Mouse (Mus musculus) ES-Bruce4 (cell line): ENCODE measurements around the gene Krt78. TPM values are rescaled to one million over a fixed set of nuclear protein-coding genes. Genes with fewer than 3 reads are reported as not detected.

Experiments
- H3K27ac ChIP-seq: 2 replicates; pipeline ENCODE4 v1.5.1; 2012; ENCODE audit warnings: low read length, inconsistent platforms; ENCODE audit not compliant: insufficient read depth
- H3K27me3 ChIP-seq: 2 replicates; pipeline ENCODE4 v1.6.1; 2012; ENCODE audit warnings: mild to moderate bottlenecking, low read length, inconsistent platforms; ENCODE audit not compliant: control insufficient read depth, poor library complexity, insufficient read depth, severe bottlenecking
- H3K36me3 ChIP-seq: 2 replicates; pipeline ENCODE4 v1.6.1; 2012; ENCODE audit warnings: inconsistent platforms, mild to moderate bottlenecking, low read length, moderate library complexity; ENCODE audit not compliant: control insufficient read depth, poor library complexity, insufficient read depth, severe bottlenecking
- H3K4me1 ChIP-seq: one replicate; pipeline ENCODE4 v1.8.1; 2011; ENCODE audit warnings: low read length; ENCODE audit not compliant: control insufficient read depth, insufficient read depth
- H3K4me3 ChIP-seq: 2 replicates; pipeline ENCODE4 v1.5.1; 2011; ENCODE audit warnings: low read depth, mild to moderate bottlenecking, low read length
- H3K9ac ChIP-seq: 2 replicates; pipeline ENCODE4 v1.6.1; 2012; ENCODE audit warnings: low read depth, mild to moderate bottlenecking, inconsistent platforms; ENCODE audit not compliant: poor library complexity, severe bottlenecking
- H3K9me3 ChIP-seq: replicated peaks from 2 replicates; pipeline ENCODE4 v1.6.1; 2012; ENCODE audit warnings: mild to moderate bottlenecking, low read length, inconsistent platforms; ENCODE audit not compliant: control insufficient read depth, poor library complexity, insufficient read depth, severe bottlenecking
- CTCF ChIP-seq: IDR thresholded peaks from one replicate; pipeline ENCODE4 v1.8.1; 2011; ENCODE audit warnings: low read depth, low read length
- EP300 ChIP-seq: IDR thresholded peaks from 2 replicates; pipeline ENCODE4 v1.6.1; 2011; ENCODE audit warnings: low read depth, low read length; ENCODE audit not compliant: insufficient read depth
- POLR2A ChIP-seq: IDR thresholded peaks from one replicate; pipeline ENCODE4 v1.8.1; 2011; ENCODE audit warnings: low read length; ENCODE audit not compliant: insufficient read depth
- polyA plus RNA-seq: library from polyadenylated mRNA; stranded (reverse); fragments of >200 nt; gene quantifications from 2 replicates; pipeline ENCODE4 v1.2.4, GENCODE M21; 2011; ENCODE audit warnings: low read depth; ENCODE audit not compliant: missing spikeins, insufficient read depth, insufficient read length

Krt78 gene
- polyA plus RNA-seq, 1 experiment = not detected

DNA sequence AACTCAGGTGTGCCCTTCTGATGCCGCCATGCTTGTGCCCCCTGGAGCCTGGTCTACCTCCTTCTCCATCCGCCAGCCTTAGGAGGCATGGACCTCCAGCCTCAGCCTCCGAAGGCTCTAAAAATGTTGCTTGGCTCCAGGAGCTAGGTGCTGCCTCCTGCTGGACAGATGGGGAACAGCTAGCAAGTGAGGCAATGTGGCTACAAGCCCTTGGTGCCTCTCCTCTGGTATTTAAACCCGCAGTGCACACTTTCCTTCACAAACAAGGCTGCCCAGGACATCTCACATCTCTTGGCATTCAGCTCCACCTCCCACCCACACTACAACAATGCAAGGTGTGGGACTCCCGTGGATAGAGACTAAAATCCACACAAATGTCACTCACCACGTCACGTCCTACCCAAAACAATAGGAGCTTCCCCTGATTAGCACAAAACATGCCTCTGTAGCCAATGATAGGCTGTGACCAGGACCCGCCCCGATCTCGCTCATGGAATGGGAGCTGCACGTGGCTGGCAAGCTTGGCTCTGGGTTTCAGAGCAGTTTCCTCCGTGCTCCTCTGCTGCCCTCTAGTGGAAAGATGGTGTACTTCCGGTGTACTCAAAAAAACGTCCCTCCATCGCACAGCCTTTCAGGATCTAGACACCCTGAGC lies 30.0 kb upstream of the Krt78 start:
- Histone ChIP-seq H3K9me3 (no peaks in the 10 kb centered on the region), H3K4me3 (peak overlapping the region; percentile 34), H3K36me3 (no peaks in the 10 kb centered on the region), H3K4me1 (no peaks in the 10 kb centered on the region), H3K27me3 (no peaks in the 10 kb centered on the region), H3K9ac (no peak overlapping the region), H3K27ac (peak overlapping the region; percentile 10; the same call in 1 of the 2 replicates)
- no peak for TF ChIP-seq POLR2A
- TF ChIP-seq EP300 = 0 out of 2 replicates have a peak, but pooled peaks have one; percentile 49
- TF ChIP-seq CTCF = peak; percentile 99

GRCm38 (mm10) chr15:101983315-101983948 lies 29.3 kb upstream of the Krt78 start:
- Histone ChIP-seq H3K9me3 (no peaks in the 10 kb centered on the region), H3K27ac (no peak overlapping the region), H3K27me3 (no peaks in the 10 kb centered on the region), H3K9ac (no peak overlapping the region), H3K4me1 (no peaks in the 10 kb centered on the region), H3K4me3 (no peak overlapping the region), H3K36me3 (no peaks in the 10 kb centered on the region)
- TF ChIP-seq POLR2A (no peak), CTCF (no peak), EP300 (no peak)

DNA sequence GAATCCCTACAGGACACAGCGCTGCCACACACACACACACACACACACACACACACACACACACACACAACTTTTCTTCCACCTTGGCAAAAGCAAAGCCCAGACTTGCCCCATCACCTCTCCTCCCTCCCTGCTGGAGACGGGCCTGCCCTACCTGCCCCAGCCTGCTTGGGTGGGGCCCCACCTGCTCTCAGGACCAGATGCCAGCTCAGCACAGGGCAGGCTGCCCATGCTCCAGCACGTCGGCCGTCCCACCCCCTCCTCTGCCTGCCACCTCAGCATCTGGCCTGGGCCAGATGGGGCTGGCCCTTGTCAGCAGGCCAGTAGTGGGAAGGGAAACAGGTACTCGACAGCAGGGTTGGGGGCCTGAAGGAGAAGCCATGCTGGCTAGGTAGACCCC lies 26.8 kb upstream of the Krt78 start:
- Histone ChIP-seq H3K9me3 (no peaks in the 10 kb centered on the region), H3K4me1 (peaks cover 4% of the 10 kb centered on the region), H3K36me3 (no peaks in the 10 kb centered on the region), H3K27me3 (no peaks in the 10 kb centered on the region), H3K27ac (no peak overlapping the region), H3K9ac (no peak overlapping the region), H3K4me3 (no peak overlapping the region)
- TF ChIP-seq POLR2A = no peak
- TF ChIP-seq CTCF = no peak
- TF ChIP-seq EP300 = no peak

DNA sequence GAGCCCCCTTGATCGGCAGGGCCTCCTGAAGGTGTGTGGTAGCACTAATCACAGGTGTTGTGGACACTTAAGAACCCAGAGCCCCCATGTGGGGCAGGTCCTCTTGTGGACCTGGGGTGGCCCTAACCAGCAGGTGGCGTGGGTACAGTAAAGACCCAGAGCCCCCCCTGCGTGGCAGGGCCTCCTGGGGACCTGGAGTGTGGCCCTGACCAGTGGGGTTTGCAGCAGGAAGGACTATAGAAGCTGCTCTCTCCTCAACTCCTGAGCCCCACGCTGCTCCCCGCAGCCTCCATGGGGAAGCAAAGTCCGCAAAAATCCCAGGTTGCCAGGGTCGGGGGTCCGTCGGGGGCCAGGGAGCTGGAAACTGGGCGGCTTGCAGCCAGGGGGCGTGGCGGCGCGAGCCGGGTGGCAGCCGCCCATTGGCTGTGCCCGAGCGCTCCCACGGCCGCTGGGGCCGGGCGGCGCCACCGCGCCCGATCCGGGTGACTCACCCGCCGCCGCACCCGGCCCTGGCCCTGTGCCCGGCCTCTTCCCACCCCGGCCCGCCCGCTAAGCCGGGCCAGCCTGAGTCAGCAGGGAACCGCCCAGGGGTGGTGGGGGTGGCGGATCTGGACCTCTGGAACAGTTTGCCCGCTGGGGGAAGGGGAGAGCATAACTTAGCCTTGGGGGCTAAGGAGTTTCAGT lies 23.1 kb upstream of the Krt78 start:
- Histone ChIP-seq H3K4me3 (peak overlapping the region; percentile 33), H3K27me3 (no peaks in the 10 kb centered on the region), H3K9ac (peak overlapping the region; percentile 51), H3K36me3 (no peaks in the 10 kb centered on the region), H3K4me1 (peaks cover 7% of the 10 kb centered on the region), H3K27ac (no peak overlapping the region), H3K9me3 (no peaks in the 10 kb centered on the region)
- TF ChIP-seq POLR2A (no peak), EP300 (no peak), CTCF (no peak)

GRCm38 (mm10) chr15:101976641-101977040 lies 22.6 kb upstream of the Krt78 start:
- H3K9me3 ChIP-seq = no peaks in the 10 kb centered on the region
- H3K4me3 ChIP-seq = no peak overlapping the region
- TF ChIP-seq POLR2A = no peak
- TF ChIP-seq CTCF = no peak
- TF ChIP-seq EP300 = no peak
- 0 out of 2 replicates have a peak overlapping the region, but pooled peaks have one; percentile 51 for H3K9ac ChIP-seq
- H3K4me1 ChIP-seq = peaks cover 7% of the 10 kb centered on the region
- no peaks in the 10 kb centered on the region for H3K36me3 ChIP-seq
- no peak overlapping the region for H3K27ac ChIP-seq
- H3K27me3 ChIP-seq = no peaks in the 10 kb centered on the region

DNA sequence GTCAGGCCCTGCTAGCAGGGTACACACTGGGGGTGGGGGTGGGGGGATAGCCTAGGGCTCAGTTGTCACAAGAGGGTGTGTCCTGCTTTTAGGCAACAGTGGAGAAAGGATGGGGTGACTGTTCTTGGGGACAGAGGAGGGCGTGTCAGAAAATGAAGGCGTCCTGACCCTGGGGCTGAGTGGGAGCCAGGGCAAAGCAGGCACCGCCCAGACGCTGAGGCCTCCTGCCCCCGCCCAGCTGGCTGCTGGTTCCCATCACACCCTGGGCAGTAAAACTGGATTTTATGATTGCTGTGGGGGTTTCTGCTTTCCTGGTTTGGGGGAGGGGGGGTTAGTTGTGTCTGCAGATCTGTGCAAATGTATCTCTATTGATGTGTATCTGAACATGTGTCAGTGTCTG lies 21.9 kb upstream of the Krt78 start:
- Histone ChIP-seq H3K9ac (no peak overlapping the region), H3K27me3 (no peaks in the 10 kb centered on the region), H3K9me3 (no peaks in the 10 kb centered on the region), H3K4me1 (peaks cover 7% of the 10 kb centered on the region), H3K4me3 (no peak overlapping the region), H3K36me3 (no peaks in the 10 kb centered on the region), H3K27ac (no peak overlapping the region)
- no peak for TF ChIP-seq EP300
- TF ChIP-seq CTCF = no peak
- no peak for TF ChIP-seq POLR2A
